Comparison of ENCODE assay signal across 27 mouse cellular contexts in the genomic region with DNA sequence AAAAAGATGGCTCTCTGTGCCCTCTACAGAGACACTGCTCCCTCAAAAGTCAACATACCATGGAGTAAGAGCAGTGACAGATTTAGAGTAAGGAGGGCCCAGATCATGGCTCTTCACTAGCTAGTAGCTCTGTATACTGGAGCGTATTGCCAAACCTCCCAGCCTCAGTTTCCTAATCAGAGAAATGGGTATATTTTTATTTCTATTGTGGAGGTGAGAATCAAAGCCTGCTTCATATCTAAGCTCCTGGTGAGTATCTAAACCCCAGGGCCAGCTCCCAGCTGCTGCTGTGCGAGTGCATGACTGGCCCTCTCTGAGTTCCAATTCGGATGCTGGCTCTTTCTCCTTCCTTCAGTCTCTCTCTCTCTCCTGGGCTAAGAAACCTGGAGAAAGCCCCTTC. TPM values are rescaled to one million over a fixed set of nuclear protein-coding genes. Genes with fewer than 3 reads are reported as not detected.
DNase-seq lines count a peak whose midpoint lies in the region; ATAC-seq and TF ChIP-seq lines count a peak whose summit lies in the region.
"Had no signal": no experiment of that assay in that cellular context is flagged by ENCODE, and none has a peak within 500 bp of the region (broad histone marks: within the 10 kb centered on the region; RNA-seq: fewer than 3 reads in every experiment).

A gene (plus strand): TSS at position 301 of the 400 bp plus-strand sequence.

- WGBS in liver, embryonic 14.5 days (ENCODE audit: insufficient replicate concordance): 69% methylated on average over 3 of the region's 3 CpGs

- H3K4me2 ChIP-seq in liver, embryonic 14.5 days (ENCODE audit: low read depth): peak within 1 kb of the TSS; percentile 32
- H3K4me2 ChIP-seq: embryonic facial prominence, embryonic 13.5 days; forebrain, embryonic 15.5 days; heart, embryonic 15.5 days; hindbrain, embryonic 15.5 days; neural tube, embryonic 15.5 days; stomach, embryonic 15.5 days had no signal

- no peaks in the 10 kb centered on the region for H3K36me3 ChIP-seq in liver, embryonic 14.5 days (replicated peaks; ENCODE audit: control insufficient read depth, insufficient read depth, low read depth)
- H3K36me3 ChIP-seq: embryonic facial prominence, embryonic 13.5 days; forebrain, embryonic 15.5 days; heart, embryonic 15.5 days; hindbrain, embryonic 15.5 days; midbrain, embryonic 10.5 days; neural tube, embryonic 15.5 days; stomach, embryonic 15.5 days had no signal

- intact Hi-C loops in left cerebral cortex, adult 2 months (cut with DNase I): no loop called here

- TF ChIP-seq CTCF in left cerebral cortex, adult 2 months (IDR thresholded peaks at IDR 0.05): no peak
- TF ChIP-seq CTCF in cortical plate, adult 2 months (IDR thresholded peaks at IDR 0.05; ENCODE audit: extremely low read depth, insufficient read depth, low read length): no peak
- no peak for TF ChIP-seq CTCF in liver, embryonic 14.5 days (IDR thresholded peaks at IDR 0.05; ENCODE audit: low read depth)

- peaks cover 17% of the 10 kb centered on the region for H3K27me3 ChIP-seq in liver, embryonic 14.5 days (ENCODE audit: control insufficient read depth, insufficient read depth, low read length)
- H3K27me3 ChIP-seq: forebrain, embryonic 15.5 days; hindbrain, embryonic 15.5 days; stomach, embryonic 15.5 days had no signal

- H3K27ac ChIP-seq in left cerebral cortex, adult 2 months: no peak within 1 kb of the TSS
- no peak within 1 kb of the TSS for H3K27ac ChIP-seq in cortical plate, adult 2 months (ENCODE audit: insufficient read depth, low read length)
- H3K27ac ChIP-seq in liver, embryonic 14.5 days: no peak within 1 kb of the TSS
- H3K27ac ChIP-seq: embryonic facial prominence, embryonic 13.5 days; forebrain, embryonic 15.5 days; heart, adult 2 months; heart, embryonic 15.5 days; hindbrain, embryonic 15.5 days; midbrain, embryonic 10.5 days; neural tube, embryonic 15.5 days; stomach, embryonic 15.5 days had no signal

- no peak for TF ChIP-seq EP300 in liver, embryonic 14.5 days (IDR thresholded peaks at IDR 0.05; ENCODE audit: low read depth)

- DNase-seq in left cerebral cortex, adult 2 months (ENCODE audit: extremely low spot score in 1 of 2, low spot score in 2 of 2): no peak
- no peak for DNase-seq in left cerebral cortex, adult 11 months (ENCODE audit: low spot score)
- DNase-seq in liver, embryonic 14.5 days (ENCODE audit: low read depth in 3 of 3, low spot score in 3 of 3): no peak
- DNase-seq in lung, adult 18-20 months: no peak
- no peak for DNase-seq in kidney, adult 11 months
- DNase-seq: adrenal gland, adult 2 months; cerebellum, adult 11 months; cerebellum, postnatal 10 days; gastrocnemius, postnatal 25 days; heart, adult 2 months; heart, postnatal 4 days; kidney, adult 8-10 months; kidney, postnatal 10 days; lung, postnatal 10 days; thymus, postnatal 25 days had no signal

- no peak for TF ChIP-seq POLR2A in cortical plate, adult 2 months (IDR thresholded peaks at IDR 0.05; ENCODE audit: extremely low read depth, insufficient read depth, low read length)

- ATAC-seq in erythroid progenitor cell, adult 5-6 weeks (replicated peaks; ENCODE audit: low FRiP score, poor library complexity, severe bottlenecking): no peak
- no peak for ATAC-seq in liver, embryonic 14.5 days (ENCODE audit: insufficient read depth)
- ATAC-seq: forebrain, embryonic 15.5 days had no signal

- no peaks in the 10 kb centered on the region for H3K9me3 ChIP-seq in liver, embryonic 14.5 days (ENCODE audit: control insufficient read depth, low read length)
- H3K9me3 ChIP-seq: embryonic facial prominence, embryonic 13.5 days; forebrain, embryonic 15.5 days; heart, embryonic 15.5 days; hindbrain, embryonic 15.5 days; midbrain, embryonic 10.5 days; neural tube, embryonic 15.5 days; stomach, embryonic 15.5 days had no signal

- H3K4me1 ChIP-seq in cortical plate, adult 2 months (ENCODE audit: control insufficient read depth, insufficient read depth, low read length): peaks cover 2% of the 10 kb centered on the region; the same call in 1 of the 2 replicates
- peaks cover 13 to 24% of the 10 kb centered on the region in 2 experiments for H3K4me1 ChIP-seq in liver, embryonic 14.5 days (replicated peaks; ENCODE audit: control insufficient read depth in 2 of 2, insufficient read depth in 2 of 2, low read length in 1 of 2)

- no peak within 1 kb of the TSS for H3K4me3 ChIP-seq in left cerebral cortex, adult 2 months
- no peak within 1 kb of the TSS for H3K4me3 ChIP-seq in cortical plate, adult 2 months (ENCODE audit: insufficient read depth, low read length)
- H3K4me3 ChIP-seq in liver, embryonic 14.5 days (ENCODE audit: insufficient read depth in 1 of 2, low read depth in 2 of 2, low read length in 2 of 2): peak within 1 kb of the TSS in 1 of 2 experiments; percentile 7; a peak in 1 of 4 replicates
- H3K4me3 ChIP-seq: embryonic facial prominence, embryonic 13.5 days; forebrain, embryonic 15.5 days; heart, adult 2 months; heart, embryonic 15.5 days; hindbrain, embryonic 15.5 days; midbrain, embryonic 10.5 days; neural tube, embryonic 15.5 days; stomach, embryonic 15.5 days had no signal

- H3K9ac ChIP-seq in liver, embryonic 14.5 days (replicated peaks): no peak within 1 kb of the TSS; the same call in 1 of the 2 replicates
- H3K9ac ChIP-seq: embryonic facial prominence, embryonic 13.5 days; forebrain, embryonic 15.5 days; heart, embryonic 15.5 days; hindbrain, embryonic 15.5 days; neural tube, embryonic 15.5 days; stomach, embryonic 15.5 days had no signal

RNA-seq across cellular contexts. Expression of the gene that starts here (rescaled TPM):
- 10 to 100 TPM; 13.9 to 14.9 TPM for total RNA-seq in left cerebral cortex, adult 2 months (2021)
- 25.9 and 31.9 TPM in 2 replicates for polyA plus RNA-seq in cortical plate, adult 2 months (2012; rRNA removed)
- 51.1 and 56.6 TPM in 2 replicates for total RNA-seq in erythroid progenitor cell, adult 5-6 weeks (2015; ENCODE audit: low replicate concordance)
- 20.4 and 22.6 TPM in 2 replicates for total RNA-seq in erythroid progenitor cell, adult 5-6 weeks (2017; ENCODE audit: low replicate concordance)
- polyA plus RNA-seq in liver, embryonic 14.5 days (2012; rRNA removed): 20.7 and 27.9 TPM in 2 replicates
- polyA plus RNA-seq in liver, embryonic 14.5 days (2014; fragmentation: Nextera tagmentation; extraction: Ambion mirVana): 26.8 and 31.3 TPM in 2 replicates
- total RNA-seq: adrenal gland, adult 2 months; gastrocnemius, postnatal 25 days; heart, adult 2 months; heart, postnatal 4 days; liver, adult 2 months; MEL had no signal
- polyA plus RNA-seq: C2C12; heart, adult 2 months; liver, adult 2 months; midbrain, embryonic 10.5 days had no signal
